Mouse (Mus musculus): ENCODE measurements at regions not wholly inside any gene's neighbourhood (a gene's known extent, or its start where the extent isn't known, plus 50 kb on each side); places are given as distances from the start of the nearest gene placed in this dataset.

GRCm38 (mm10) chr1:194226550-194227160 lies 391.4 kb upstream of the Plxna2 start:
- no peak for DNase-seq (ENCODE audit: low spot score in 2 of 2)
- intact Hi-C loops (cut with DNase I) = loop anchor here (10.0 kb wide), 2 partner anchors 532 to 652 kb away; no protein-coding TSS in a partner anchor

GRCm38 (mm10) chr1:194225786-194226185 lies 392.2 kb upstream of the Plxna2 start:
- DNase-seq (ENCODE audit: low spot score in 2 of 2) = no peak
- intact Hi-C loops (cut with DNase I) = loop anchor here (10.0 kb wide), 2 partner anchors 531 to 651 kb away; no protein-coding TSS in a partner anchor

DNA sequence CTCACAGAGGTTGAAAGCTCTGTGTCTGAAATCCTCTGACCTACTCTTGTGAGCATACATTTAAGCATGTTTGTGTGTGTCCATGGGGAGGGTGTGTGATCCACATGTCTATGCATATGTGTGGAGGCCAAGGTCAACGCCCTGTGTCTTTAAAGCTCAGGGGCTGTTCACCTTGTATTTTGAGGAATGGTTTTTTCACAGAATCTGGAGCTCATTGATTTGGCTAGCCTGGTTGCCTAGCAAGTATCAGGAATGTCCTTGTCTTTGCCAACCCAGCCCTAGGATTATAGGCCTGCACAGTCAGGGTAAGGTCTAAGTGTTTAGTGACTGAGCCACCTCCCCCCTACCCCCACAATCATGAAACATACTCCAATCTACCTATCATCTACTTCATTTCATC lies 394.0 kb upstream of the Plxna2 start:
- no peak for DNase-seq (ENCODE audit: low spot score in 2 of 2)
- intact Hi-C loops (cut with DNase I) = loop anchor here (10.0 kb wide), 2 partner anchors 529 to 649 kb away; no protein-coding TSS in a partner anchor

- intact Hi-C loops (cut with DNase I) = loop anchor here (10.0 kb wide), 2 partner anchors 529 to 649 kb away; no protein-coding TSS in a partner anchor
- no peak for DNase-seq (ENCODE audit: low spot score in 2 of 2)
These were observed 394.4 kb upstream of the Plxna2 start for GRCm38 (mm10) chr1:194223610-194224009.

DNA sequence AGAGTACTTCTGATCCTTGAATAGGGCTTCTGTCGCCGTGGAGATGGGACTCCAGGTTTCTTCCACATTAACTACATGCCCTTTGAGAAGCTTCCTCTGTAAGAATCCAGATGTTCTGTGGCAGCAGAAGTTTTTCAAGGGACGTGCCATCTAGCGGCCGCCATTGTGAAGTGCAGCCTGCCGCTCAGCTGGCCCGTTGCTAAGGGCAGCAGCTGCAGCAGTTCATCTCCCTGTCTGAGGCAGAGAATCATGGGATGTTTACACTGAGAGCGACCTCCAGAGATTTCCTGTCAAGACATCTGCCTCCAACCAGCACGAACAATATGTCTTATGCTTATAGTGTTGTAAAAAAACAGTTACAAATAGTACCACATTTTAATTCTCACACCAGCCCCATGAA lies 395.0 kb upstream of the Plxna2 start:
- peak; percentile 72 to 80 for DNase-seq (ENCODE audit: low spot score in 2 of 2)
- intact Hi-C loops (cut with DNase I) = loop anchor here (10.0 kb wide), 2 partner anchors 528 to 648 kb away; no protein-coding TSS in a partner anchor

DNA sequence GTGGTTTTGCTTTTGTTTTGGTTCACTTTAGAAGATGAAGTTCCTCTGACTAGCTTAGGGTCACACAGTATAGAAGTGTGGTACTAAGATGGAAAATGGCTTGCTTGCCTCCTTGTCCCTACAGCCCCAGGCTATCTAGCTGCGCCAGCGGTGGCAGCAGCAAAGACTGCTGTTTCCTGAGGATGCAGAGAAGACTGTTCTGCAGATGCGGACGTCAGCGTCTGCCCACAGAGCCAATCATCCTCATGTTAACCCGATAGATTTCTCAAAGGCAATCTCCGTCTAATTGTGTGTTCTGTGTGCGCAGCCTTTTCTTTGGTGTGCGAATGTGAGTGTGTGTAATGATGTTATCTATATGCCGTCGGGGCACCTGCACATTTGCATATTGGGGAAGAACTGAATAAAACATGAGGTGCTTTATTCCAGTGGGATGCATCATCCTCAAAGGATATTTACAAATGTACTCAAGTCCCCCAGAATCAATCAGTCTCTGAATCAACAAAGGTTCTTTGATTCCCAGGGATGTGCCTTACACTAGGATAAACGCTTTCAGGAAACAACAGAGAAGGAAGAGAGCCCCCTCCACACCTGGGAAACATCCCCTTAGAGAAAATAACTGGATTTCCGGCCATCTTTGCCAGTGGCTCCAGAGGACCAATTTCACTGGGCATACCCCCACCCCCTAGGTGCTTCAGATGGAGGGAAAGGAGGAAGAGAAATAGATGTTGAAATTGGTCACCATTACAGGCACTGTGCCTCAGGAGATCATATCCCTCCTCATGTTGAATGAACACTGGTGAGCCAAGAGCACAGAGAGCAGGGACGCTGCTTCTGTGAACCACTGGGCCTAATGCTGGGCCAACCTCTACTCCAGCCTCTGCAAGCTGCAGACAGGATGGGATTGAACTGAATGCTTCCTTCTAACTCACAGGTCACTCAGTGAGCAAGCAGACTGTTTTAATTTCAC lies 409.7 kb upstream of the Plxna2 start:
- intact Hi-C loops (cut with DNase I) = no loop called here
- DNase-seq (ENCODE audit: low spot score in 2 of 2) = peak in 1 of 2 experiments; percentile 15

- DNase-seq (ENCODE audit: low spot score in 2 of 2) = no peak
- intact Hi-C loops (cut with DNase I) = no loop called here
These were observed 420.5 kb upstream of the Plxna2 start for GRCm38 (mm10) chr1:194197516-194197915.

DNA sequence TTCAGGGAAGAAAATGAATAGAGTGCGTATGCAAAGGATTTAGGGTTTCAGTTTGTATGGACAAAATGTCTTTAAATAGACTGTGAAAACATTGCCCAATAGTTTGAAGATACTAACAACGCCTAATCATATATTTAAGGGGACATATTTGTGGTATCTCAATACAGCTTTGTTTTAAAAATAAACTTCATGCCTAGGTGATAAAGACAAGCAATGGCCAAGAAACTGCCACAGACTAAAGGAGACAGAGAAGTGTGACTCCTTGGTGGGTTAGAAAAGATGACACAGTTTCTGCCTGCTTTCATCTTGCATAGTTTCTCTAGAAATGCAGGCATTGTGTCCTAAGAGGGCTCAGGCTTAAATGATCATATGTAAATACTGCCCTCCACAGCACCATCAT lies 435.7 kb upstream of the Plxna2 start:
- intact Hi-C loops (cut with DNase I) = no loop called here
- DNase-seq (ENCODE audit: low spot score in 2 of 2) = no peak

GRCm38 (mm10) chr1:194161469-194161868 lies 456.5 kb upstream of the Plxna2 start:
- DNase-seq (ENCODE audit: low spot score in 2 of 2) = no peak

DNA sequence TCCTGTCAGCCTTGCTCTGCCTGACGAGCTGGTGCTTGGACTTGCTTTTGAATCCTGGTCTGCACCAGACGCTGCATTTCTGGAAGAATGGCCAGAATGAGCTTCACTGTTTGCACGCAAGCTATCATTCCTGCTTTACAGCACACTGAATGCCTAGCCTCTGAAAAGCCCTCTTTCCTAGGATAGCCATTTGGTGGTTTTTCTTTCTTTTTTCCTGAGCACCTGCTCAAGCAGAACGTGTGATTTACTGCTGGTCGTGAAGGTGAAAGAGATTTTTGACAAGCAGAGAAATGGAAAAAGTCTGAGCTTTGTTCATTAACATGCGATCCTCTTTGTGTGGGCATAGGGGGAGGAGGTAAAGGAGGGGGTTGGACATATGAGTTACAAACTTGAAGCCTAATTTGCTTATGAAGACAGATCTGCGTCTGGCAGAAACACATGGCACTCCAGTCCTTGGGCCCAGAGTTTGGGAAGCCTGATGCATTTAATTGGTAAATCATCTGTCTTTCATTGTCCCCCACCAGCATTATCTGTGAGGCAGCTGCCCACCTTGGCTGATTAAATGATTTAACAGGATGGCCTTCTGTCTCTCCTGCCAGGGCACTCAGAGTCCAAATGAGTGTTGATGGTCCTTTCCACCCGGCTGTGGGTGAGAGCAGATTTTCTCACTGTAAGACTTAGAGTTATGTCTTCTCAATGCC lies 457.1 kb upstream of the Plxna2 start:
- intact Hi-C loops (cut with DNase I) = no loop called here
- DNase-seq (ENCODE audit: low spot score in 2 of 2) = peak in 1 of 2 experiments; percentile 5

More at GRCm38 (mm10) chr1:194161469-194161868, 456.5 kb upstream of the Plxna2 start:
- intact Hi-C loops (cut with DNase I) = no loop called here

GRCm38 (mm10) chr1:194157268-194157667 lies 460.8 kb upstream of the Plxna2 start:
- intact Hi-C loops (cut with DNase I) = no loop called here
- DNase-seq (ENCODE audit: low spot score in 2 of 2) = no peak

- DNase-seq (ENCODE audit: low spot score in 2 of 2) = peak; percentile 20 to 28
- intact Hi-C loops (cut with DNase I) = no loop called here
These were observed 469.3 kb upstream of the Plxna2 start for GRCm38 (mm10) chr1:194148416-194149364.

DNA sequence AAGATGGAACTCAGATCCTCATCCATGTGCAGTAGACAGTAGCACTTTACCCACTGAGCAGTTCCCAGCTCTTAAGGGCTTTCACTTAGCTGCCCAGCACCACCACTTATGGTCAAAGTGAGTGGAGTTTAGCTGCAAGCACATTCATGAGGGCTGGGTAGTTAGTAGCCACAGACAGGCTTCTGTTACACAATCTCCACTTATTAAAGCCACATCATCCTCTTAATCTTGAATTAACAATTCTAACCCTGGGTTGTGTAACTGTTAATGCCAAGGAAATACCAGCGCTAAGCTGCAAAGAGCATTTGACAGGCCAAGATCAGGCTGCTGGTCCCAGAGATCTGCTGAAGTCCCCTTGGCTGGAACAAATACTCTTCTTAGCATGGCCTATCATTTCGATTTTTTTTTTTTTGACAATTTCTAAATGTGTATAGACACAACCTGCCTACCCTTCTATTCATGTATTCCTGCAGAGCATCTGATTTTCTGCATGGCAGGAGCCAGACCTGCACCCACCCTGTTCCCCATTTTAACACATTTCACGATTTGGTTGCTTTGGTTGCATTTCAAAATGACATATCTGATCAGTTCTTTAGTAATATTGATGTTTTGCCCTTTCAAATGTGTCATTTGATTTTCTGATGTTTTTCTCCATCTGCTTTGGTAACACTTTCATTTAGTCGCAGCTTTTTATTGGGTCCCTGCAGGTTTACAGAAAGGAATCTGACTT lies 500.2 kb upstream of the Plxna2 start:
- DNase-seq (ENCODE audit: low spot score in 2 of 2) = no peak
- intact Hi-C loops (cut with DNase I) = no loop called here

- no peak for DNase-seq (ENCODE audit: low spot score in 2 of 2)
These were observed 503.6 kb upstream of the Plxna2 start for GRCm38 (mm10) chr1:194114399-194114798.

DNA sequence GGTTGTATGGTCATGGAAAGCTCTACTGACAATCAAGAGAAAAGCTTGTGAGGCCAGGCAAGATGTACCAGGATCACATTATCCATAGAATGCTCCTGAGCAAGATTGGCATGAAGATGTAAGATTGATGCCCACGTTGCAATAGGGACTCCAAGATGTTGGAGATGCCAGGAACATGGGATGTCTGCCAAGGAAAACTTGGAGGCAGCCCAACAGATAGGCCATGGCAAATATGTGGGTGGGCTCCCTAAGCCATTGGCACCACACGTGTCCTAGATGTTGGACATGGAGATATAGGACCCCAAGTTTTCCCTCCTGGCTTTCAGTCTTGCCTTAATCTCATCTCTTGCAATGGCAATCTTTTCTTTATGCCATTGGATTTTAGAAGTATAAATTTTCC lies 506.1 kb upstream of the Plxna2 start:
- intact Hi-C loops (cut with DNase I) = no loop called here

More at GRCm38 (mm10) chr1:194114399-194114798, 503.6 kb upstream of the Plxna2 start:
- intact Hi-C loops (cut with DNase I) = no loop called here

DNA sequence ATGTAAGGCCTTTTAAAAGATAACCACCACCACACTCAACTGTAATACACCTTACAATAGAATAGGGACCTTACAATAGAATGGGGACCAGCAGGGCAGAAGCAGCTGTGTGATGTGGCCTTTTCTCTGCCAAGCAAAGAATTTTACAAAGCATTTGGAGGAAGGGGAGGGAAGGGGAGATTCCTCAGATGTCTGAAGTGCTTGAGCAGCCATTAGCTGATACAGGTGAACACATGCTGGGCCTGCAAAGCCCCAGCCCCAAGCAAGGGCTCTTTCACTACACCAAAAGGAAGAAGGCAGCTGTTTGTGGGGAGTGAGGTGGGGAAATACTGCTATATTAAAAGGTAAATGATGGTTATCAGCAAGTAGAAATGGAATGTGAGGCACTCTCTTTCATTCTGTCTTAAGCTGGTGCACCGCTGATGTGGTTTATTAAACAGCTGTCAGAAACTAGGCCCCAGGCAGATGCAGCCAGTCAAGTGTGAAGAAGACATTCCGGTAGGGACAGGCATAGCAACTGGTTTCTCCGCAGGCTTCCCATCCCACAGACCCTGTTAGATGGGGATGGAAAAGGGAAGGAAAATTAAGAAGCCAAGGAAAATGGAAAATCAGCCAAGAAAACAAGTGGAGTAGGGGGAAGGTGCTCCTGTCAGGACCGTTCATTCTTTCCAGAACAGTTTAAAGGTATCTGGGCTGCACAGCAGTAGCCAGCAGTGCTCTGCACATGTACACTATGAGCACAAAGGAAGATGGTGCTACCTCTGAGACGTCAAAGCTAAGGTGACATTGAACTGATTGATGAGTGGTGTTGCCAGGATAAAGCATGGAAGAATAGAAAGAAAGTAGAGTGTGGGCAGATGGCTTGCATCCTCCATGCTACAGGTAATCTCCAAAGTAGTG lies 508.6 kb upstream of the Plxna2 start:
- no peak for DNase-seq (ENCODE audit: low spot score in 2 of 2)
- intact Hi-C loops (cut with DNase I) = no loop called here

More for the DNA sequence above, 506.1 kb upstream of the Plxna2 start:
- DNase-seq (ENCODE audit: low spot score in 2 of 2) = no peak

DNA sequence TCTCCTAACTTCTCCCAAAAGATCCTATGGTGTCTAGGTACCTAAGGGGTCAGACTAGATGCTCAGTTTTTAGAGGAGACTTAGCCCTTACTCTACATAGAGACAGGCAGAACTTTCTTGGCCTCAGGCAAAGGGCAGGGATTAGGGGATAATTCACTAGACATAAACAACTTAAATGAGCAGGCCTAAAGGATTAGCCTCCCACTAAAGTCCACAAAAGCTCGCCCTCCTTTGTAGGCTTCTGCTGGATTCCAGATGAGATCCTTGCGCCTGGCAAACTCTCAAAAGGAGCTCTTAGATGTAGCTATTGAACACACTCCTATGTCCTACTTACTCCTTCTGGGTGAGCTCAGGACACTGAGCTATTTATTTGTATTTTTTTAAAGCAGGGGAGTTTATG lies 509.9 kb upstream of the Plxna2 start:
- DNase-seq (ENCODE audit: low spot score in 2 of 2) = no peak
- intact Hi-C loops (cut with DNase I) = no loop called here

Data from left cerebral cortex, postnatal 14 days (tissue).